Mouse (Mus musculus) spleen, adult 2 months (tissue): Measurements from ENCODE around the gene Sebox. TPM values are rescaled to one million over a fixed set of nuclear protein-coding genes. Genes with fewer than 3 reads are reported as not detected.

Source experiments
- DNase-seq, 2 experiments: peaks; one replicate each; pipeline versions ENCODE4 v3.0.0 to v3.0.0-alpha.2; 2012 to 2021; ENCODE audit warnings: low spot score in 2 of 2, low read depth in 1 of 2
- H3K27ac ChIP-seq: fragments of 200-500 bp; 2 replicates; pipeline ENCODE4 v1.5.1; 2012; ENCODE audit warnings: low read length, inconsistent platforms; ENCODE audit not compliant: insufficient read depth
- H3K27me3 ChIP-seq: fragments of 200-500 bp; 2 replicates; pipeline ENCODE4 v1.6.1; 2012; ENCODE audit warnings: mild to moderate bottlenecking, moderate library complexity, low read length, inconsistent platforms; ENCODE audit not compliant: control insufficient read depth, insufficient read depth
- H3K36me3 ChIP-seq: fragments of 200-500 bp; 2 replicates; pipeline ENCODE4 v1.6.1; 2012; ENCODE audit warnings: mild to moderate bottlenecking, low read length, inconsistent platforms; ENCODE audit not compliant: control insufficient read depth, insufficient read depth
- H3K4me1 ChIP-seq: fragments of 200-500 bp; 2 replicates; pipeline ENCODE4 v1.6.1; 2011; ENCODE audit warnings: inconsistent platforms; ENCODE audit not compliant: control insufficient read depth, insufficient read depth, insufficient read length
- H3K4me3 ChIP-seq: fragments of 200-500 bp; 2 replicates; pipeline ENCODE4 v1.5.1; 2011; ENCODE audit warnings: mild to moderate bottlenecking, inconsistent platforms; ENCODE audit not compliant: insufficient read depth, insufficient read length; ENCODE audit errors: extremely low read depth
- CTCF ChIP-seq: fragments of 200-500 bp; IDR thresholded peaks from 2 replicates; pipeline ENCODE4 v1.5.1; 2011; ENCODE audit warnings: mild to moderate bottlenecking, inconsistent platforms; ENCODE audit not compliant: insufficient read depth, insufficient read length, insufficient replicate concordance; ENCODE audit errors: extremely low read depth
- POLR2A ChIP-seq: fragments of 200-500 bp; IDR thresholded peaks from 2 replicates; pipeline ENCODE4 v1.6.1; 2011; ENCODE audit warnings: low read depth, low read length, inconsistent platforms
- WGBS: fragments of 180-500 bp; shearing (Covaris S2); methylation state at CpG from one replicate; pipeline ENCODE4 v1.1.7; 2018; 5-methylcytosine and 5-hydroxymethylcytosine counted together
- polyA plus RNA-seq: library from polyadenylated mRNA; depleted of rRNA; stranded (reverse); fragments of >200 nt; gene quantifications from 2 replicates; pipeline ENCODE4 v1.2.3, GENCODE M21; 2012; rRNA removed

Sebox gene
- polyA plus RNA-seq, 1 experiment = not detected

- no peak for DNase-seq
- H3K4me3 ChIP-seq = no peak overlapping the region
- WGBS = 77% methylated on average over 2 of the region's 2 CpGs
- no peak for TF ChIP-seq CTCF
- no peak for TF ChIP-seq POLR2A
- peaks cover under 1% of the 10 kb centered on the region for H3K36me3 ChIP-seq
- H3K27ac ChIP-seq = no peak overlapping the region
- no peaks in the 10 kb centered on the region for H3K27me3 ChIP-seq
- no peaks in the 10 kb centered on the region; the same call in 1 of the 2 replicates for H3K4me1 ChIP-seq
Observed at GRCm38 (mm10) chr11:78547718-78548460, 44.6 kb downstream of the Sebox start.

- H3K36me3 ChIP-seq = no peaks in the 10 kb centered on the region
- no peaks in the 10 kb centered on the region for H3K27me3 ChIP-seq
- TF ChIP-seq POLR2A = no peak
- no peak for TF ChIP-seq CTCF
- no peak overlapping the region for H3K27ac ChIP-seq
- H3K4me3 ChIP-seq = peak overlapping the region; percentile 85; the same call in 1 of the 2 replicates
- H3K4me1 ChIP-seq = no peaks in the 10 kb centered on the region; the same call in 1 of the 2 replicates
- 20% methylated on average over 5 of the region's 5 CpGs for WGBS
- DNase-seq = no peak
Observed at GRCm38 (mm10) chr11:78549491-78549987, 46.3 kb downstream of the Sebox start.

- H3K27ac ChIP-seq = peak within 1 kb of the TSS; percentile 47
- no peak for TF ChIP-seq CTCF
- peak; percentile 69; the same call in 1 of the 2 replicates for TF ChIP-seq POLR2A
- H3K4me3 ChIP-seq = peak within 1 kb of the TSS; percentile 85
- no peaks in the 10 kb centered on the region for H3K27me3 ChIP-seq
- WGBS = under 1% methylated on average over 60 of the region's 60 CpGs
- H3K4me1 ChIP-seq = no peaks in the 10 kb centered on the region; the same call in 1 of the 2 replicates
- DNase-seq = peak; percentile 89 to 93
- H3K36me3 ChIP-seq = no peaks in the 10 kb centered on the region
Observed at GRCm38 (mm10) chr11:78550168-78551058, 47.2 kb downstream of the Sebox start, which contains the start of gene Tmem97. Tmem97 (minus strand) TSS chr11:78550777.

GRCm38 (mm10) chr11:78551059-78551398 is 47.8 kb downstream of the Sebox start:
- DNase-seq = no peak
- no peak for TF ChIP-seq CTCF
- TF ChIP-seq POLR2A = no peak
- Histone ChIP-seq H3K4me3 (peak overlapping the region; percentile 62), H3K4me1 (no peaks in the 10 kb centered on the region; the same call in 1 of the 2 replicates), H3K27ac (no peak overlapping the region; the same call in 1 of the 2 replicates), H3K36me3 (no peaks in the 10 kb centered on the region), H3K27me3 (no peaks in the 10 kb centered on the region)
- WGBS = 33% methylated on average over 6 of the region's 6 CpGs

Other genes with a start within 250 kb of the Sebox start
- gene 2610507B11Rik, start 241.7 kb upstream of the Sebox start, polyA plus RNA-seq = 41.4 and 46.3 TPM in 2 replicates
- gene BC030499, start 212.6 kb upstream of the Sebox start, polyA plus RNA-seq = 0.22 and 0.32 TPM in 2 replicates
- gene Spag5, start 201.9 kb upstream of the Sebox start, polyA plus RNA-seq = 7.2 and 10.2 TPM in 2 replicates
- gene Aldoc, start 180.5 kb upstream of the Sebox start, polyA plus RNA-seq = 3.6 and 4.4 TPM in 2 replicates
- gene Pigs, start 175.0 kb upstream of the Sebox start, polyA plus RNA-seq = 66.7 and 81.9 TPM in 2 replicates
- 66.6 and 81.6 TPM in 2 replicates for gene Unc119, start 160.0 kb upstream of the Sebox start, polyA plus RNA-seq
- not detected in 2 replicates for gene Foxn1, start 116.9 kb upstream of the Sebox start, polyA plus RNA-seq
- 0.28 and 0.41 TPM in 2 replicates for gene Slc13a2, start 81.2 kb upstream of the Sebox start, polyA plus RNA-seq
- 5.5 and 6.1 TPM in 2 replicates for gene Slc46a1, start 37.8 kb upstream of the Sebox start, polyA plus RNA-seq
- 0.51 and 1.0 TPM in 2 replicates for gene Sarm1, start 5.7 kb upstream of the Sebox start, polyA plus RNA-seq
- 2.6 and 3.0 TPM in 2 replicates for gene Vtn, start 4.4 kb upstream of the Sebox start, polyA plus RNA-seq
- gene Tmem199, start 8.7 kb downstream of the Sebox start, polyA plus RNA-seq = 8.7 and 9.8 TPM in 2 replicates
- 21.0 and 22.7 TPM in 2 replicates for gene Poldip2, start 8.7 kb downstream of the Sebox start, polyA plus RNA-seq
- gene Tnfaip1, start 32.9 kb downstream of the Sebox start, polyA plus RNA-seq = 10.4 and 11.8 TPM in 2 replicates
- 41.7 and 44.8 TPM in 2 replicates for gene Ift20, start 32.9 kb downstream of the Sebox start, polyA plus RNA-seq
- 15.6 and 19.9 TPM in 2 replicates for gene Tmem97, start 47.3 kb downstream of the Sebox start, polyA plus RNA-seq
- gene Nlk, start 193.9 kb downstream of the Sebox start, polyA plus RNA-seq = 13.8 and 24.0 TPM in 2 replicates
- 38.0 and 42.1 TPM in 2 replicates for gene Ccnq, start 248.3 kb downstream of the Sebox start, polyA plus RNA-seq